Mouse (Mus musculus): ENCODE results near the gene Med20. TPM values are rescaled to one million over a fixed set of nuclear protein-coding genes. Genes with fewer than 3 reads are reported as not detected.

The Med20 gene
- 10 to 100 TPM; 47.2 to 62.3 TPM for total RNA-seq (2023)

GRCm38 (mm10) chr17:47610849-47611660 is at the start of gene Med20, which contains the start of the genes Bysl and Gm20517:
Gene Med20, plus strand, starts transcription at chr17:47611582.
Gene Bysl, minus strand, starts transcription at chr17:47611492.
Gene Gm20517, plus strand, starts transcription at chr17:47611589.

GRCm38 (mm10) chr17:47630678-47631065 is 19.3 kb downstream of the Med20 start, which contains the start of gene Usp49:
Gene Usp49, plus strand, starts transcription at chr17:47630690.

Other genes with a start within 250 kb of the Med20 start
- gene Mrps10, start 242.7 kb upstream of the Med20 start, total RNA-seq (2023): 10 to 100 TPM in 1 of 2 experiments, 1 to 10 TPM in 1; 9.5 to 11.4 TPM
- under 1 TPM; 0.24 to 0.39 TPM for gene Guca1b, start 226.2 kb upstream of the Med20 start, total RNA-seq (2023)
- gene Guca1a, start 211.0 kb upstream of the Med20 start, total RNA-seq (2023): 1 to 10 TPM; 3.4 to 4.1 TPM
- under 1 TPM; 0.18 to 0.84 TPM for gene AI661453, start 175.0 kb upstream of the Med20 start, total RNA-seq (2023)
- not detected for gene 1700001C19Rik, start 174.2 kb upstream of the Med20 start, total RNA-seq (2023)
- gene Taf8, start 109.3 kb upstream of the Med20 start, total RNA-seq (2023): 10 to 100 TPM; 30.3 to 33.3 TPM
- 100 to 1,000 TPM; 497 to 529 TPM for gene Ccnd3, start 106.5 kb upstream of the Med20 start, total RNA-seq (2023)
- 1 to 10 TPM; 9.1 to 9.2 TPM for gene Bysl, start 90 bp upstream of the Med20 start, total RNA-seq (2023)
- gene Gm20517, start within 50 bp of the Med20 start, total RNA-seq (2023): 1 to 10 TPM; 3.9 to 6.0 TPM
- 1 to 10 TPM; 7.2 to 7.6 TPM for gene Usp49, start 19.1 kb downstream of the Med20 start, total RNA-seq (2023)
- 100 to 1,000 TPM; 141 to 148 TPM for gene Tomm6, start 76.8 kb downstream of the Med20 start, total RNA-seq (2023)
- under 1 TPM in 1 of 2 experiments, not detected in 1; 0.26 TPM for gene Frs3, start 77.4 kb downstream of the Med20 start, total RNA-seq (2023)
- under 1 TPM in 1 of 2 experiments, not detected in 1; 0.22 TPM for gene Gm21981, start 82.9 kb downstream of the Med20 start, total RNA-seq (2023)
- gene Prickle4, start 83.2 kb downstream of the Med20 start, total RNA-seq (2023): not detected
- gene Pgc, start 115.3 kb downstream of the Med20 start, total RNA-seq (2023): not detected
- gene Tfeb, start 125.4 kb downstream of the Med20 start, total RNA-seq (2023): 10 to 100 TPM; 85.4 to 97.3 TPM
- under 1 TPM in 1 of 2 experiments, not detected in 1; 0.64 TPM for gene Mdfi, start 223.1 kb downstream of the Med20 start, total RNA-seq (2023)